Mouse (Mus musculus): ENCODE measurements around the gene 2410131K14Rik.
A peak's percentile ranks its signal among the peaks of the same experiment; 100 is the strongest.

The 2410131K14Rik gene

GRCm38 (mm10) chr5:118244606-118245443 is at the start of gene 2410131K14Rik, which contains the start of gene Rnft2:
Gene 2410131K14Rik, plus strand, starts transcription at chr5:118245227.
Gene Rnft2, minus strand, starts transcription at chr5:118245116.
- DNase-seq: peak; percentile 100

- no peak for DNase-seq
Measured at GRCm38 (mm10) chr5:118197421-118197820, 47.6 kb upstream of the 2410131K14Rik start.

- no peak for DNase-seq
Measured at GRCm38 (mm10) chr5:118199670-118200069, 45.4 kb upstream of the 2410131K14Rik start.

- DNase-seq: no peak
Measured at GRCm38 (mm10) chr5:118204675-118205440, 40.2 kb upstream of the 2410131K14Rik start.

- no peak for DNase-seq
Measured at GRCm38 (mm10) chr5:118205852-118206251, 39.2 kb upstream of the 2410131K14Rik start.

GRCm38 (mm10) chr5:118214012-118214411 is 31.0 kb upstream of the 2410131K14Rik start:
- DNase-seq: no peak

GRCm38 (mm10) chr5:118214418-118215154 is 30.4 kb upstream of the 2410131K14Rik start:
- peak; percentile 90 for DNase-seq

GRCm38 (mm10) chr5:118217410-118217809 is 27.6 kb upstream of the 2410131K14Rik start:
- DNase-seq: no peak

- DNase-seq: no peak
Measured at GRCm38 (mm10) chr5:118223142-118223757, 21.8 kb upstream of the 2410131K14Rik start.

- DNase-seq: no peak
Measured at GRCm38 (mm10) chr5:118230071-118230611, 14.9 kb upstream of the 2410131K14Rik start.

- no peak for DNase-seq
Measured at GRCm38 (mm10) chr5:118236891-118237290, 8.1 kb upstream of the 2410131K14Rik start.

GRCm38 (mm10) chr5:118239671-118240070 is 5.4 kb upstream of the 2410131K14Rik start:
- no peak for DNase-seq

- DNase-seq: no peak
Measured at GRCm38 (mm10) chr5:118245606-118246308, 730 bp downstream of the 2410131K14Rik start.

GRCm38 (mm10) chr5:118247378-118247777 is 2.4 kb downstream of the 2410131K14Rik start:
- DNase-seq: no peak

GRCm38 (mm10) chr5:118250987-118251386 is 6.0 kb downstream of the 2410131K14Rik start:
- DNase-seq: no peak

GRCm38 (mm10) chr5:118253551-118253950 is 8.5 kb downstream of the 2410131K14Rik start:
- no peak for DNase-seq

- DNase-seq: no peak
Measured at GRCm38 (mm10) chr5:118256981-118257380, 12.0 kb downstream of the 2410131K14Rik start.

- peak; percentile 63 for DNase-seq
Measured at GRCm38 (mm10) chr5:118259152-118259551, 14.1 kb downstream of the 2410131K14Rik start.

- peak; percentile 47 for DNase-seq
Measured at GRCm38 (mm10) chr5:118259636-118260035, 14.6 kb downstream of the 2410131K14Rik start.

- peak; percentile 27 for DNase-seq
Measured at GRCm38 (mm10) chr5:118260055-118260454, 15.0 kb downstream of the 2410131K14Rik start.

GRCm38 (mm10) chr5:118260642-118261041 is 15.6 kb downstream of the 2410131K14Rik start:
- DNase-seq: no peak

GRCm38 (mm10) chr5:118261181-118261580 is 16.2 kb downstream of the 2410131K14Rik start:
- no peak for DNase-seq

Measured in lung, postnatal 10 days (tissue).